Mouse (Mus musculus): ENCODE results near the gene Ctso. TPM values are rescaled to one million over a fixed set of nuclear protein-coding genes. Genes with fewer than 3 reads are reported as not detected.

The Ctso gene
- polyA plus RNA-seq, 1 experiment from 2014 or later = 6.3 TPM

- no peaks in the 10 kb centered on the region for H3K4me1 ChIP-seq (replicated peaks)
- H3K4me2 ChIP-seq = no peak overlapping the region
- H3K27ac ChIP-seq (replicated peaks) = no peak overlapping the region
- ATAC-seq (ENCODE audit: insufficient read depth) = no peak
- no peaks in the 10 kb centered on the region for H3K36me3 ChIP-seq (replicated peaks)
- H3K27me3 ChIP-seq = no peaks in the 10 kb centered on the region
- H3K4me3 ChIP-seq (replicated peaks) = no peak overlapping the region
- WGBS (ENCODE audit: insufficient replicate concordance) = 73% methylated on average over 5 of the region's 5 CpGs
- no peak overlapping the region for H3K9ac ChIP-seq
- no peaks in the 10 kb centered on the region for H3K9me3 ChIP-seq (replicated peaks)
Measured at GRCm38 (mm10) chr3:81957484-81957883, 25.1 kb downstream of the Ctso start.

GRCm38 (mm10) chr3:81961336-81961735 lies 28.9 kb downstream of the Ctso start:
- no peaks in the 10 kb centered on the region for H3K4me1 ChIP-seq (replicated peaks)
- H3K36me3 ChIP-seq (replicated peaks) = no peaks in the 10 kb centered on the region
- ATAC-seq (ENCODE audit: insufficient read depth) = no peak
- H3K4me2 ChIP-seq = no peak overlapping the region
- no peaks in the 10 kb centered on the region for H3K27me3 ChIP-seq
- H3K27ac ChIP-seq (replicated peaks) = no peak overlapping the region
- H3K9ac ChIP-seq = no peak overlapping the region
- H3K9me3 ChIP-seq (replicated peaks) = no peaks in the 10 kb centered on the region
- H3K4me3 ChIP-seq (replicated peaks) = no peak overlapping the region
- 31% methylated on average over 5 of the region's 5 CpGs for WGBS (ENCODE audit: insufficient replicate concordance)

GRCm38 (mm10) chr3:81963768-81964167 lies 31.4 kb downstream of the Ctso start:
- H3K4me1 ChIP-seq (replicated peaks) = no peaks in the 10 kb centered on the region
- H3K27ac ChIP-seq (replicated peaks) = no peak overlapping the region
- H3K4me2 ChIP-seq = no peak overlapping the region
- no peak overlapping the region for H3K9ac ChIP-seq
- H3K4me3 ChIP-seq (replicated peaks) = no peak overlapping the region
- ATAC-seq (ENCODE audit: insufficient read depth) = no peak
- no peaks in the 10 kb centered on the region for H3K36me3 ChIP-seq (replicated peaks)
- 35% methylated on average over 5 of the region's 5 CpGs for WGBS (ENCODE audit: insufficient replicate concordance)
- H3K27me3 ChIP-seq = no peaks in the 10 kb centered on the region
- H3K9me3 ChIP-seq (replicated peaks) = no peaks in the 10 kb centered on the region

GRCm38 (mm10) chr3:81964596-81964995 lies 32.2 kb downstream of the Ctso start:
- H3K27ac ChIP-seq (replicated peaks) = no peak overlapping the region
- WGBS (ENCODE audit: insufficient replicate concordance) = 47% methylated on average over 3 of the region's 3 CpGs
- no peaks in the 10 kb centered on the region for H3K4me1 ChIP-seq (replicated peaks)

GRCm38 (mm10) chr3:81975607-81976006 lies 43.2 kb downstream of the Ctso start:
- Histone ChIP-seq H3K9ac (no peak overlapping the region), H3K9me3 (replicated peaks) (no peaks in the 10 kb centered on the region), H3K4me2 (no peak overlapping the region), H3K27ac (replicated peaks) (no peak overlapping the region), H3K4me1 (replicated peaks) (no peaks in the 10 kb centered on the region), H3K36me3 (replicated peaks) (no peaks in the 10 kb centered on the region), H3K4me3 (replicated peaks) (no peak overlapping the region), H3K27me3 (no peaks in the 10 kb centered on the region)
- 32% methylated on average over 4 of the region's 4 CpGs for WGBS (ENCODE audit: insufficient replicate concordance)
- ATAC-seq (ENCODE audit: insufficient read depth) = no peak

More at GRCm38 (mm10) chr3:81964596-81964995, 32.2 kb downstream of the Ctso start:
- Histone ChIP-seq H3K36me3 (replicated peaks) (no peaks in the 10 kb centered on the region), H3K9me3 (replicated peaks) (no peaks in the 10 kb centered on the region), H3K4me2 (no peak overlapping the region), H3K27me3 (no peaks in the 10 kb centered on the region), H3K9ac (no peak overlapping the region), H3K4me3 (replicated peaks) (no peak overlapping the region)
- ATAC-seq (ENCODE audit: insufficient read depth) = no peak

GRCm38 (mm10) chr3:81976102-81976501 lies 43.7 kb downstream of the Ctso start, which contains the start of gene Tdo2:
Gene Tdo2 (minus strand): TSS chr3:81976202.
- Histone ChIP-seq H3K4me1 (replicated peaks) (no peaks in the 10 kb centered on the region), H3K27me3 (no peaks in the 10 kb centered on the region), H3K9ac (no peak within 1 kb of the TSS), H3K4me2 (no peak within 1 kb of the TSS), H3K27ac (replicated peaks) (no peak within 1 kb of the TSS), H3K4me3 (replicated peaks) (no peak within 1 kb of the TSS), H3K9me3 (replicated peaks) (no peaks in the 10 kb centered on the region), H3K36me3 (replicated peaks) (no peaks in the 10 kb centered on the region)
- no peak for ATAC-seq (ENCODE audit: insufficient read depth)

- ATAC-seq (ENCODE audit: insufficient read depth) = no peak
- WGBS (ENCODE audit: insufficient replicate concordance) = 75% methylated on average over 5 of the region's 5 CpGs
Measured at GRCm38 (mm10) chr3:81981576-81981975, 49.2 kb downstream of the Ctso start.

GRCm38 (mm10) chr3:81981990-81982389 lies 49.6 kb downstream of the Ctso start, which contains the start of gene Asic5:
Gene Asic5 (plus strand): TSS chr3:81982290.
- 62% methylated on average over 5 of the region's 5 CpGs for WGBS (ENCODE audit: insufficient replicate concordance)
- no peak for ATAC-seq (ENCODE audit: insufficient read depth)
- Histone ChIP-seq H3K9ac (no peak within 1 kb of the TSS), H3K4me2 (no peak within 1 kb of the TSS), H3K4me1 (replicated peaks) (no peaks in the 10 kb centered on the region), H3K4me3 (replicated peaks) (no peak within 1 kb of the TSS), H3K36me3 (replicated peaks) (no peaks in the 10 kb centered on the region), H3K9me3 (replicated peaks) (no peaks in the 10 kb centered on the region), H3K27me3 (no peaks in the 10 kb centered on the region), H3K27ac (replicated peaks) (no peak within 1 kb of the TSS)

More at GRCm38 (mm10) chr3:81981576-81981975, 49.2 kb downstream of the Ctso start:
- no peaks in the 10 kb centered on the region for H3K27me3 ChIP-seq
- H3K9me3 ChIP-seq (replicated peaks) = no peaks in the 10 kb centered on the region
- H3K9ac ChIP-seq = no peak overlapping the region
- H3K4me3 ChIP-seq (replicated peaks) = no peak overlapping the region
- H3K27ac ChIP-seq (replicated peaks) = no peak overlapping the region
- no peak overlapping the region for H3K4me2 ChIP-seq
- no peaks in the 10 kb centered on the region for H3K4me1 ChIP-seq (replicated peaks)
- no peaks in the 10 kb centered on the region for H3K36me3 ChIP-seq (replicated peaks)

- Histone ChIP-seq H3K27ac (replicated peaks) (no peak overlapping the region), H3K9ac (no peak overlapping the region), H3K27me3 (no peaks in the 10 kb centered on the region), H3K4me3 (replicated peaks) (no peak overlapping the region), H3K36me3 (replicated peaks) (no peaks in the 10 kb centered on the region), H3K9me3 (replicated peaks) (no peaks in the 10 kb centered on the region), H3K4me1 (replicated peaks) (no peaks in the 10 kb centered on the region), H3K4me2 (no peak overlapping the region)
- no peak for ATAC-seq (ENCODE audit: insufficient read depth)
- WGBS (ENCODE audit: insufficient replicate concordance) = 56% methylated on average over 8 of the region's 8 CpGs
Measured at GRCm38 (mm10) chr3:81983120-81983895, 50.9 kb downstream of the Ctso start.

GRCm38 (mm10) chr3:81985100-81985499 lies 52.7 kb downstream of the Ctso start:
- no peaks in the 10 kb centered on the region for H3K9me3 ChIP-seq (replicated peaks)
- H3K4me1 ChIP-seq (replicated peaks) = no peaks in the 10 kb centered on the region
- no peaks in the 10 kb centered on the region for H3K27me3 ChIP-seq
- no peak for ATAC-seq (ENCODE audit: insufficient read depth)
- H3K27ac ChIP-seq (replicated peaks) = no peak overlapping the region
- H3K36me3 ChIP-seq (replicated peaks) = no peaks in the 10 kb centered on the region
- no peak overlapping the region for H3K9ac ChIP-seq
- WGBS (ENCODE audit: insufficient replicate concordance) = 37% methylated on average over 1 of the region's 1 CpGs
- no peak overlapping the region for H3K4me2 ChIP-seq
- no peak overlapping the region for H3K4me3 ChIP-seq (replicated peaks)

- Histone ChIP-seq H3K9me3 (replicated peaks) (no peaks in the 10 kb centered on the region), H3K36me3 (replicated peaks) (no peaks in the 10 kb centered on the region), H3K9ac (no peak overlapping the region), H3K4me1 (replicated peaks) (no peaks in the 10 kb centered on the region), H3K27ac (replicated peaks) (no peak overlapping the region), H3K4me2 (no peak overlapping the region), H3K4me3 (replicated peaks) (no peak overlapping the region), H3K27me3 (no peaks in the 10 kb centered on the region)
- WGBS (ENCODE audit: insufficient replicate concordance) = 73% methylated on average over 2 of the region's 2 CpGs
- no peak for ATAC-seq (ENCODE audit: insufficient read depth)
Measured at GRCm38 (mm10) chr3:81986103-81986502, 53.7 kb downstream of the Ctso start.

- 71% methylated on average over 3 of the region's 3 CpGs for WGBS (ENCODE audit: insufficient replicate concordance)
- H3K27ac ChIP-seq (replicated peaks) = no peak overlapping the region
Measured at GRCm38 (mm10) chr3:81987628-81988027, 55.2 kb downstream of the Ctso start.

More at GRCm38 (mm10) chr3:81987628-81988027, 55.2 kb downstream of the Ctso start:
- Histone ChIP-seq H3K27me3 (no peaks in the 10 kb centered on the region), H3K9me3 (replicated peaks) (no peaks in the 10 kb centered on the region), H3K9ac (no peak overlapping the region), H3K4me2 (no peak overlapping the region), H3K4me3 (replicated peaks) (no peak overlapping the region), H3K4me1 (replicated peaks) (no peaks in the 10 kb centered on the region), H3K36me3 (replicated peaks) (no peaks in the 10 kb centered on the region)
- ATAC-seq (ENCODE audit: insufficient read depth) = no peak
